In genomic region chr17:66401596-66402265, GRCm38 (mm10) we compare ENCODE assay signal across 13 mouse cellular contexts. TPM values are rescaled to one million over a fixed set of nuclear protein-coding genes. Genes with fewer than 3 reads are reported as not detected.
A peak's percentile ranks its signal among the peaks of the same experiment; 100 is the strongest.
DNase-seq lines count a peak whose midpoint lies in the region; ATAC-seq lines count a peak whose summit lies in the region.
"Had no signal": no experiment of that assay in that cellular context is flagged by ENCODE, and none has a peak within 500 bp of the region (broad histone marks: within the 10 kb centered on the region; RNA-seq: fewer than 3 reads in every experiment).

No protein-coding gene starts in this region.

- no peaks in the 10 kb centered on the region; the same call in 1 of the 2 replicates for H3K36me3 ChIP-seq in forebrain, embryonic 11.5 days (ENCODE audit: control insufficient read depth, insufficient read depth, low read length)
- no peaks in the 10 kb centered on the region for H3K36me3 ChIP-seq in limb, embryonic 10.5 days
- H3K36me3 ChIP-seq: embryonic facial prominence, embryonic 15.5 days had no signal

- H3K4me2 ChIP-seq in forebrain, embryonic 11.5 days (ENCODE audit: low read depth, low read length, severe bottlenecking), result no peak overlapping the region
- H3K4me2 ChIP-seq: embryonic facial prominence, embryonic 15.5 days; lung, embryonic 14.5 days had no signal

- H3K9ac ChIP-seq in forebrain, embryonic 11.5 days (ENCODE audit: low read length), result no peak overlapping the region
- H3K9ac ChIP-seq: embryonic facial prominence, embryonic 15.5 days; lung, embryonic 14.5 days had no signal

- H3K4me3 ChIP-seq in forebrain, embryonic 11.5 days (ENCODE audit: low read depth, low read length), result no peak overlapping the region
- no peak overlapping the region for H3K4me3 ChIP-seq in limb, embryonic 10.5 days
- H3K4me3 ChIP-seq: embryonic facial prominence, embryonic 15.5 days had no signal

- H3K27ac ChIP-seq in forebrain, embryonic 11.5 days (ENCODE audit: low read depth, low read length), result peak overlapping the region; percentile 50
- H3K27ac ChIP-seq in limb, embryonic 10.5 days, result peak overlapping the region; percentile 39; the same call in 1 of the 2 replicates
- H3K27ac ChIP-seq: embryonic facial prominence, embryonic 15.5 days had no signal

- peak; percentile 88 for ATAC-seq in cerebellum, adult (ENCODE audit: insufficient number of reproducible peaks, low FRiP score, low TSS enrichment)
- peak; percentile 74 for ATAC-seq in forebrain, embryonic 11.5 days (replicated peaks; ENCODE audit: low FRiP score)
- ATAC-seq in monocyte, adult 5-6 weeks (replicated peaks; ENCODE audit: insufficient number of reproducible peaks, low FRiP score, low TSS enrichment, poor library complexity, severe bottlenecking), result no peak
- ATAC-seq: inflammation-experienced regulatory T-cells, adult 6 months had no signal

- peaks cover 19% of the 10 kb centered on the region for H3K4me1 ChIP-seq in forebrain, embryonic 11.5 days (replicated peaks; ENCODE audit: control insufficient read depth, insufficient read depth, low read length)
- peaks cover 44% of the 10 kb centered on the region for H3K4me1 ChIP-seq in limb, embryonic 10.5 days

- 21% methylated on average over 9 of the region's 9 CpGs for WGBS in forebrain, embryonic 11.5 days
- 56% methylated on average over 9 of the region's 9 CpGs for WGBS in limb, embryonic 10.5 days

- intact Hi-C loops in left cerebral cortex, postnatal 25 days (cut with DNase I), result no loop called here

- no peaks in the 10 kb centered on the region for H3K9me3 ChIP-seq in forebrain, embryonic 11.5 days (ENCODE audit: control insufficient read depth, low read length)
- H3K9me3 ChIP-seq in limb, embryonic 10.5 days (replicated peaks), result no peaks in the 10 kb centered on the region
- H3K9me3 ChIP-seq: embryonic facial prominence, embryonic 15.5 days had no signal

- no peak for DNase-seq in cerebellum, postnatal 4 days (ENCODE audit: low spot score in 2 of 2)
- DNase-seq in brain, adult 2 months (ENCODE audit: low read depth, low spot score), result peak; percentile 98
- DNase-seq in forebrain, embryonic 11.5 days (ENCODE audit: low spot score), result peak; percentile 59
- DNase-seq in limb, embryonic 10.5 days (ENCODE audit: low spot score), result no peak
- no peak for DNase-seq in adrenal gland, postnatal 36 days
- DNase-seq in left cerebral cortex, postnatal 25 days (ENCODE audit: low spot score in 2 of 2), result no peak
- DNase-seq: adrenal gland, postnatal 14 days; gastrocnemius, postnatal 36 days; lung, embryonic 14.5 days had no signal

- no peaks in the 10 kb centered on the region for H3K27me3 ChIP-seq in forebrain, embryonic 11.5 days (ENCODE audit: control insufficient read depth, insufficient read depth, low read length)
- no peaks in the 10 kb centered on the region for H3K27me3 ChIP-seq in limb, embryonic 10.5 days (ENCODE audit: low read depth, poor library complexity, severe bottlenecking)
- H3K27me3 ChIP-seq: embryonic facial prominence, embryonic 15.5 days had no signal

RNA-seq across cellular contexts. Expression of gene Mtcl1, which starts 47.8 kb away (rescaled TPM):
- polyA plus RNA-seq in forebrain, embryonic 11.5 days (2014; fragmentation: Nextera tagmentation; extraction: Ambion mirVana), result 40.0 and 47.3 TPM in 2 replicates
- polyA plus RNA-seq in limb, embryonic 10.5 days (2016; fragmentation: Nextera tagmentation; extraction: Ambion mirVana), result 5.6 and 7.6 TPM in 2 replicates
- 10 to 100 TPM in 1 of 2 experiments, 1 to 10 TPM in 1; 5.6 to 12.9 TPM for total RNA-seq in adrenal gland, postnatal 36 days (2021)
- 1.1 TPM in 1 of 3 replicates, not detected in the others for total RNA-seq in monocyte, adult 5-6 weeks (2017)
- 10 to 100 TPM; 89.4 to 96.4 TPM for total RNA-seq in left cerebral cortex, postnatal 25 days (2021)

Comparison
In these comparisons a context has a peak if more than half of its experiments do, and no peak if none do; other contexts are left out.
1. DNase-seq: peak in brain, adult 2 months (single experiment) and forebrain, embryonic 11.5 days (single experiment); none in cerebellum, postnatal 4 days (0 of 2), limb, embryonic 10.5 days (single experiment), adrenal gland, postnatal 36 days (0 of 2) and left cerebral cortex, postnatal 25 days (0 of 2).